Mouse (Mus musculus) lung, embryonic 14.5 days (tissue): ENCODE data around the gene Sos2. TPM values are rescaled to one million over a fixed set of nuclear protein-coding genes. Genes with fewer than 3 reads are reported as not detected.

Experiments used
- ATAC-seq: fragments of 200-750 bp; cut with Nextera tagmentation; 2 replicates; pipeline ENCODE4 v1.8.0; 2017; ENCODE audit warnings: mild to moderate bottlenecking, moderate TSS enrichment, moderate library complexity; ENCODE audit not compliant: insufficient read depth
- DNase-seq: peaks from one replicate; pipeline ENCODE4 v3.0.0-alpha.2; 2015
- H3K27ac ChIP-seq: fragments of 300-500 bp; sonication (generic); 2 replicates; pipeline ENCODE4 v1.5.1; 2014; ENCODE audit warnings: low read depth, mild to moderate bottlenecking, moderate library complexity
- H3K27me3 ChIP-seq: fragments of 300-500 bp; sonication (generic); 2 replicates; pipeline ENCODE4 v1.6.1; 2014; ENCODE audit warnings: low read length, control low read depth; ENCODE audit not compliant: insufficient read depth
- H3K36me3 ChIP-seq: fragments of 300-500 bp; sonication (generic); 2 replicates; pipeline ENCODE4 v1.6.1; 2014; ENCODE audit warnings: control low read depth; ENCODE audit not compliant: insufficient read depth
- H3K4me1 ChIP-seq: fragments of 300-500 bp; sonication (generic); 2 replicates; pipeline ENCODE4 v1.6.1; 2014; ENCODE audit warnings: antibody characterized with exemption, control low read depth; ENCODE audit not compliant: insufficient read depth
- H3K4me2 ChIP-seq: fragments of 300-500 bp; sonication (generic); 2 replicates; pipeline ENCODE4 v1.6.1; 2014; ENCODE audit warnings: mild to moderate bottlenecking
- H3K4me3 ChIP-seq: fragments of 300-500 bp; sonication (generic); 2 replicates; pipeline ENCODE4 v1.5.1; 2014; ENCODE audit warnings: low read depth, low read length
- H3K9ac ChIP-seq: fragments of 300-500 bp; sonication (generic); 2 replicates; pipeline ENCODE4 v1.6.1; 2014
- H3K9me3 ChIP-seq: fragments of 300-500 bp; sonication (generic); 2 replicates; pipeline ENCODE4 v1.6.1; 2016; ENCODE audit warnings: low read depth, low read length, control low read depth
- CTCF ChIP-seq: IDR thresholded peaks from 2 replicates; pipeline ENCODE4 v1.5.1; 2016; ENCODE audit warnings: antibody characterized with exemption, low read depth
- WGBS: fragments of 180-500 bp; shearing (Covaris S2); extraction: QIAGEN DNeasy Blood & Tissue Kit; methylation state at CpG from one replicate; pipeline ENCODE4 v1.1.7; 2014; 5-methylcytosine and 5-hydroxymethylcytosine counted together
- polyA plus RNA-seq: library from polyadenylated mRNA; unstranded; fragments of >200 nt; fragmentation: Nextera tagmentation; extraction: Ambion mirVana; gene quantifications from 2 replicates; pipeline ENCODE4 v1.2.1, GENCODE M21; 2014

The Sos2 gene
- polyA plus RNA-seq, 1 experiment from 2014 or later, result 13.0 TPM

GRCm38 (mm10) chr12:69545456-69546178 lies 136.0 kb downstream of the Sos2 start:
- DNase-seq, result no peak
- ATAC-seq, result no peak
- 71% methylated on average over 13 of the region's 13 CpGs for WGBS
- Histone ChIP-seq H3K9me3 (no peaks in the 10 kb centered on the region), H3K9ac (no peak overlapping the region), H3K27ac (no peak overlapping the region), H3K36me3 (no peaks in the 10 kb centered on the region), H3K4me3 (no peak overlapping the region), H3K4me2 (no peak overlapping the region), H3K4me1 (no peaks in the 10 kb centered on the region), H3K27me3 (no peaks in the 10 kb centered on the region)
- TF ChIP-seq CTCF, result no peak

- no peaks in the 10 kb centered on the region for H3K27me3 ChIP-seq
- no peak for ATAC-seq
- H3K36me3 ChIP-seq, result no peaks in the 10 kb centered on the region
- H3K9me3 ChIP-seq, result no peaks in the 10 kb centered on the region
- WGBS, result 74% methylated on average over 6 of the region's 6 CpGs
- no peak overlapping the region for H3K4me3 ChIP-seq
- no peak overlapping the region for H3K9ac ChIP-seq
- DNase-seq, result no peak
- H3K27ac ChIP-seq, result no peak overlapping the region
- H3K4me2 ChIP-seq, result no peak overlapping the region
- TF ChIP-seq CTCF, result no peak
- H3K4me1 ChIP-seq, result no peaks in the 10 kb centered on the region
Observed at GRCm38 (mm10) chr12:69544994-69545393, 136.7 kb downstream of the Sos2 start.

DNA sequence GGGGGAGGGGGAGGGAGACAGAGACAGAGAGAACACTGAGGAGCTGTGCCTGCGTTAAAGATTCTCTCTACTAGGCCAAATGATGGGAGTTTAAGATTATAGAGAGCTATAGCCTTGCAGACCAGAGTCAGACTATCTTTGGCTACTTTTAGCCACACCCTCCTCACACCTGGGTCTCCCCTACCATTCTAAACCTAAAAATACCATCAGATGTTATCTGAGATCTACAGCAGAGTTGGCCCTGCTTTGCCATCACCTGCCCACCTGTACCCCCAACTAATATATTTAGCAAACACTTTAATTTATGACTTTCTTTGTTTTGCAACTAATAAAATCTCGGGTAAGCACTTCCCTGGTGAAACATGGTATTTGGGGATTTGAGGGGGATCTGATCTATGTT lies 137.1 kb downstream of the Sos2 start:
- Histone ChIP-seq H3K36me3 (no peaks in the 10 kb centered on the region), H3K27me3 (no peaks in the 10 kb centered on the region), H3K4me2 (no peak overlapping the region), H3K27ac (no peak overlapping the region), H3K9ac (no peak overlapping the region), H3K9me3 (no peaks in the 10 kb centered on the region), H3K4me3 (no peak overlapping the region), H3K4me1 (no peaks in the 10 kb centered on the region)
- DNase-seq (no peak), ATAC-seq (no peak)
- no peak for TF ChIP-seq CTCF
- 46% methylated on average over 2 of the region's 2 CpGs for WGBS

GRCm38 (mm10) chr12:69542376-69542775 lies 139.3 kb downstream of the Sos2 start:
- Histone ChIP-seq H3K27ac (no peak overlapping the region), H3K27me3 (no peaks in the 10 kb centered on the region), H3K4me2 (no peak overlapping the region), H3K4me3 (no peak overlapping the region), H3K36me3 (no peaks in the 10 kb centered on the region), H3K4me1 (peaks cover 5% of the 10 kb centered on the region), H3K9me3 (no peaks in the 10 kb centered on the region), H3K9ac (no peak overlapping the region)
- ATAC-seq (no peak), DNase-seq (no peak)
- 88% methylated on average over 8 of the region's 8 CpGs for WGBS
- no peak for TF ChIP-seq CTCF

DNA sequence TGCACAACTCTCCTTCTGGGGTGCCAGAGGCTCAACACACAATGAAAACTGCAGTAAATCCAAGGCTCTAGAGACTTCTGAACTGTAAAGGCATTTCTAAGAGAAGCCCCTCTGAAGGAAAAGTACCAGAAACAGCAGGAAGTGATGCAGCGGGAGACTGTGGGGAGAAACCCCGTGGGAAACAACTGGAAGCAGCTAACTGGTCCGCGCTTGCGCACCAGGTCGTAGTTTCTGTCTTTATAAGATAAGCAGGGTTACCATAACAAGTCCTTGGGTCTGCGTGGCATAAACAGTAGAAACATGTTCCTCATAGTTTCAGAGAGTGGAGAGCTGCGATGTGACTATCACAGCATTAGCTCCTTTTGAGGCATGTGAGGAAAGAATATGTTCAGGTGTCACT lies 140.0 kb downstream of the Sos2 start:
- H3K27me3 ChIP-seq, result no peaks in the 10 kb centered on the region
- DNase-seq, result no peak
- H3K4me1 ChIP-seq, result peaks cover 11% of the 10 kb centered on the region
- no peak overlapping the region for H3K4me2 ChIP-seq
- no peak for TF ChIP-seq CTCF
- no peaks in the 10 kb centered on the region for H3K9me3 ChIP-seq
- ATAC-seq, result no peak
- no peaks in the 10 kb centered on the region for H3K36me3 ChIP-seq
- 61% methylated on average over 8 of the region's 8 CpGs for WGBS
- H3K27ac ChIP-seq, result no peak overlapping the region
- H3K4me3 ChIP-seq, result no peak overlapping the region
- no peak overlapping the region for H3K9ac ChIP-seq

- Histone ChIP-seq H3K4me3 (no peak overlapping the region), H3K36me3 (no peaks in the 10 kb centered on the region), H3K4me1 (peaks cover 11% of the 10 kb centered on the region), H3K9me3 (no peaks in the 10 kb centered on the region), H3K27ac (no peak overlapping the region; the same call in 1 of the 2 replicates), H3K9ac (no peak overlapping the region), H3K4me2 (no peak overlapping the region), H3K27me3 (no peaks in the 10 kb centered on the region)
- no peak for TF ChIP-seq CTCF
- 56% methylated on average over 7 of the region's 7 CpGs for WGBS
- ATAC-seq (no peak), DNase-seq (peak; percentile 42)
Observed at GRCm38 (mm10) chr12:69539353-69539752, 142.3 kb downstream of the Sos2 start.

DNA sequence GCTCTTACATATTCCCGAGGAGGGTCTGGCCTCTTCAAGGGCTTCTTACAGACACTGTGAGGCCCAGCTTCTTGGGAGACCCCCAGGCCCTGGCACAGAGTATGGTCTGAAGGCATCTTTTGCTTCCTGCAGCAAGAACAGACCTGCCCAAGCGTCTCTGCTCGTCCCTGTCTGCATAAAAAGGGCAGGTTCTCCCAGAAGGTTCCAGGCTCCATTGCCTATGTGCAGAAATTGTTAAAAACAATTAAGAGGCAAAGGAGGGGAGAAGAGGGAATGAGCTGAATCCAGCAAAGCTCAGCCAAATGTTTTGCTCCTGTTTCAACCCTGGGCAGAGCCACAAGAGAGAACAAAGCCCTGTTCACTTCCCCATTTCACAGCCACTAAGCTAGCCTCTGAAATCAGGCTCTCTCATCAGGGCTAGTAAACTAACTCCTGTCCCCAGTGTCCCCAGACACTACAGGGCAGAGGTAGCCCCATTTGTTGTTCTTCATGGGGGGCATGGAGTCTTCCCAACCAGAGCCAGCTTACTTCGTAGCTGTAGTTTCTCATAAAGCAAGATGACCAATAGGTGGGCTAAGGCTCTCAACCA lies 143.2 kb downstream of the Sos2 start:
- WGBS, result 49% methylated on average over 4 of the region's 4 CpGs
- ATAC-seq (no peak), DNase-seq (no peak)
- Histone ChIP-seq H3K36me3 (no peaks in the 10 kb centered on the region), H3K27ac (peak overlapping the region; percentile 94), H3K4me1 (peaks cover 11% of the 10 kb centered on the region), H3K27me3 (no peaks in the 10 kb centered on the region), H3K4me3 (no peak overlapping the region), H3K9me3 (no peaks in the 10 kb centered on the region), H3K4me2 (peak overlapping the region; percentile 61), H3K9ac (peak overlapping the region; percentile 14; the same call in 1 of the 2 replicates)
- no peak for TF ChIP-seq CTCF
